Mouse (Mus musculus) hindbrain, embryonic 11.5 days (tissue): ENCODE results near the gene Ugt1a8. TPM values are rescaled to one million over a fixed set of nuclear protein-coding genes. Genes with fewer than 3 reads are reported as not detected.

ENCODE experiments used
- ATAC-seq: fragments of 200-750 bp; cut with Nextera tagmentation; 2 replicates; pipeline ENCODE4 v1.8.0; 2017; ENCODE audit warnings: mild to moderate bottlenecking, moderate TSS enrichment, moderate library complexity; ENCODE audit not compliant: low FRiP score
- DNase-seq: peaks from one replicate; pipeline ENCODE4 v3.0.0-alpha.2; 2015; ENCODE audit warnings: low spot score
- H3K27ac ChIP-seq: fragments of 300-500 bp; sonication (generic); 2 replicates; pipeline ENCODE4 v1.5.1; 2014; ENCODE audit warnings: mild to moderate bottlenecking, low read depth, low read length
- H3K27me3 ChIP-seq: fragments of 300-500 bp; sonication (generic); 2 replicates; pipeline ENCODE4 v1.6.1; 2014; ENCODE audit warnings: mild to moderate bottlenecking, low read length, moderate library complexity, mixed read lengths; ENCODE audit not compliant: control insufficient read depth, insufficient read depth
- H3K36me3 ChIP-seq: fragments of 300-500 bp; sonication (generic); 2 replicates; pipeline ENCODE4 v1.6.1; 2014; ENCODE audit warnings: mild to moderate bottlenecking, low read length, moderate library complexity, mixed read lengths; ENCODE audit not compliant: control insufficient read depth, insufficient read depth
- H3K4me1 ChIP-seq: fragments of 300-500 bp; sonication (generic); replicated peaks from 2 replicates; pipeline ENCODE4 v1.6.1; 2014; ENCODE audit warnings: low read length, mixed read lengths; ENCODE audit not compliant: control insufficient read depth, insufficient read depth
- H3K4me2 ChIP-seq: fragments of 300-500 bp; sonication (generic); replicated peaks from 2 replicates; pipeline ENCODE4 v1.6.1; 2014; ENCODE audit warnings: mild to moderate bottlenecking, low read depth, low read length
- H3K4me3 ChIP-seq: fragments of 300-500 bp; sonication (generic); 2 replicates; pipeline ENCODE4 v1.5.1; 2014; ENCODE audit warnings: low read depth, low read length
- H3K9ac ChIP-seq: fragments of 300-500 bp; sonication (generic); 2 replicates; pipeline ENCODE4 v1.6.1; 2014; ENCODE audit warnings: low read depth, low read length
- H3K9me3 ChIP-seq: fragments of 300-500 bp; sonication (generic); 2 replicates; pipeline ENCODE4 v1.6.1; 2016; ENCODE audit warnings: low read length; ENCODE audit not compliant: control insufficient read depth
- WGBS: fragments of 180-500 bp; shearing (Covaris S2); extraction: QIAGEN DNeasy Blood & Tissue Kit; methylation state at CpG from one replicate; pipeline ENCODE4 v1.1.7; 2014; 5-methylcytosine and 5-hydroxymethylcytosine counted together
- polyA plus RNA-seq: library from polyadenylated mRNA; unstranded; fragments of >200 nt; fragmentation: Nextera tagmentation; extraction: Ambion mirVana; gene quantifications from 2 replicates; pipeline ENCODE4 v1.2.1, GENCODE M21; 2014

Ugt1a8 gene
- polyA plus RNA-seq, 1 experiment from 2014 or later: not detected

DNA sequence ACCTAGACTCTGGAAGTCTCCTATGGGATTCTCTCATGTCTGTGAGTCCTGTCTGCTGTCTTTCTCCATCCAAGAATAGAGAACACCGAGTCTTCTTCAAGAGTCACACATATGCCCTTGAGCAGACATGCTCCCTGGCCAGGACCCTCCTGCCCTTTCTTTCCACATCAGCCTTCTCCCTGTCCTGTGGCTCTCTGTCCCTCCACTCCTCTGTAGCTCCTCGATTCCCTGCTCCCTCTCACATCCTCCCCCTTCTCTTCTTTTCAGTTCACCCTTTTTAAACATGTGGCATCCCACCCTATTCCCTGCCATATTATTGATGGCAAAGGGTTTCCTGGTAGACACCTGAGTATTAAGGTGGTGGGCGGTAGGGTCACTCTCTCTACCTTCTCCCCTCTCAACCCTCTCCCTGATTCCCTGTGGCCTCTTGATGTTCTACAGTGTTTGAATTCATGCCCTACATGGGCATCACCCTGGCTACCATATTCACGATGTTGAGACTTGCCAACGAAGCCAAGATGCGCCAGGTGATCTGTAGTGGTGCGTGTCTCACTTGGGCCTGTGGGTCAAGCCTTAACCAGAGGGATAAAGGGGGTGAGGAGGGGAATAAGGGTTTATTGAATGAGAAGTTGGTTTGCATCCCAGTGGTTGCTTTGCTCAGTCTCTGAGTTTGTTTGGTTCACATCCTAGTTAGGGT lies 144.3 kb downstream of the Ugt1a8 start:
- H3K36me3 ChIP-seq: no peaks in the 10 kb centered on the region
- no peak overlapping the region for H3K4me2 ChIP-seq
- no peak overlapping the region for H3K4me3 ChIP-seq
- peaks cover 96% of the 10 kb centered on the region for H3K9me3 ChIP-seq
- DNase-seq (no peak), ATAC-seq (no peak)
- 69% methylated on average over 7 of the region's 7 CpGs for WGBS
- no peak overlapping the region for H3K9ac ChIP-seq
- no peak overlapping the region for H3K27ac ChIP-seq
- H3K4me1 ChIP-seq: no peaks in the 10 kb centered on the region
- no peaks in the 10 kb centered on the region for H3K27me3 ChIP-seq

DNA sequence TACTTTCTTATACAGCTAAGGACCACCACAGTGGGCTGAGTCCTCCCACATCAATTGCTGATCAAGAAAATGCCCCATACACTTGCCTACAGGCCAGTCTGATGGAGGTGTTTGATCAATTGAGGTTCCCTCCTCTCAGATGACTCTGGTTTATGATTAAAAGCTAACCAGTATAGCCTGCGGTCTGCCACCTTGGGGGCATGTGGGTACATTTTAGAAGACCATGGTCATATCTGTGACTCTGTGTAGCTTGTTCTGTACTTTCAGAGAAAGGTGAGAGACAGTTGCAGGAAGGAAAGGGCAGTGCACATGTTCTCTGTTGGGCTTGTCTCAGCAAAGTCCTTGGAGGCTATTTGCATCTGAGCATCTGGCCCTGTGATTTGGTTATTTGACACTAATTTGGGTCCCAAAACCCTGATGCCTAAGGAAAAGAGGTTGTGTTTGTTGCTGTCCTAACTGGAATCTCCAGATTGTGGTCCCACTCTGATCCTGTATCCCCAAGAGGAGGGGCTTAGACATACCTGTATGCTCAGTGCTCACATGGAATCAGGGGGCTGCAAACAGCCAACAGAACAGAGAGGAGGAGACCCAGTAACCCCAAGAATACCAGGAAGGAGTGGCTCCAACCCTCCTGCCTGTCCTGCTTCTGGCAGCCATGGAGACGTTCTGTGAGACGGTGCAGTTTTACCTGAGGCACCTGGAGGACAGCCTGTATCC lies 145.2 kb downstream of the Ugt1a8 start:
- Histone ChIP-seq H3K27ac (no peak overlapping the region), H3K27me3 (no peaks in the 10 kb centered on the region), H3K4me2 (no peak overlapping the region), H3K9me3 (peaks cover 95% of the 10 kb centered on the region), H3K4me1 (no peaks in the 10 kb centered on the region), H3K9ac (no peak overlapping the region), H3K36me3 (no peaks in the 10 kb centered on the region), H3K4me3 (no peak overlapping the region)
- no peak for DNase-seq
- ATAC-seq: no peak
- 56% methylated on average over 3 of the region's 3 CpGs for WGBS

DNA sequence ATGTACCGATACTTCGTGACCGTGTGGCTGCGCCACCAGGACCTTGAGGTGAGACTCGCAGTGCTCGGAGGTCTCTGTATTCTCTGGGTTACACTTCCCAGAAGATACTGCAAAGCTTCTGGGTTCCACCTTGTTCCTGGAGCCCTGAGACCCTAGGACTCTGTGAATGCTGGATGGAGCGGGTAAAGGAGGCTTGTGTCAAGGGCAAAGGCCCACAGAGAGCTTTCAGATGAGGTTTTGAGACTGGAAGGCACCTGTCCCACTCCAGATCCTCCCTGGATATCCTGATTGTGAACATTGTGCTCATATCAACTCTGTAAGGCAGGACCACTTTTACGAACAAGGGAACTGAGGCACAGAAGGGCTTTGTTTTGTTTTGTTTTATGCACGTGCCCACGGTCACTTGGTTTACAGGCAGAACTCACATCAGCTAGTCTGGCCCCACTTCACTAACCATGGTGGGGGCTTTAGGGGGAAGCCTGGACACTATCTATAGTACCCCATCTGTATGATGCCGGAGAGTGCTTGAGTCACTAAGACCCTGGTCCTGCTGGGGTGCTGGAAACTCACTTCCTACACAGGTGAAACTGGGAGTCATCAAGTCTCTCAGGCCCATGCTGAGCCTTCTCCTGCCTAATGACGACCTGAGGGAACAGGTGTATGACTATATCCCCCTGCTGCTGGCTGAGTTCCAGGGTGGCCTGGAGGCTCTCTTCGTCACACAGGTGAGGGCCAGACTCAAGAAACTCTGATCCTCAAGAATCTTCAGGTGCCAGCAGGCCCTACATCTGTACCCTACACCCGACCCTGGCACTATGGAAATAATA lies 146.0 kb downstream of the Ugt1a8 start:
- Histone ChIP-seq H3K9ac (no peak overlapping the region), H3K9me3 (peaks cover 95% of the 10 kb centered on the region), H3K4me3 (no peak overlapping the region), H3K36me3 (no peaks in the 10 kb centered on the region), H3K4me1 (no peaks in the 10 kb centered on the region), H3K27me3 (no peaks in the 10 kb centered on the region), H3K4me2 (no peak overlapping the region), H3K27ac (no peak overlapping the region)
- ATAC-seq (no peak), DNase-seq (no peak)
- 67% methylated on average over 14 of the region's 14 CpGs for WGBS

DNA sequence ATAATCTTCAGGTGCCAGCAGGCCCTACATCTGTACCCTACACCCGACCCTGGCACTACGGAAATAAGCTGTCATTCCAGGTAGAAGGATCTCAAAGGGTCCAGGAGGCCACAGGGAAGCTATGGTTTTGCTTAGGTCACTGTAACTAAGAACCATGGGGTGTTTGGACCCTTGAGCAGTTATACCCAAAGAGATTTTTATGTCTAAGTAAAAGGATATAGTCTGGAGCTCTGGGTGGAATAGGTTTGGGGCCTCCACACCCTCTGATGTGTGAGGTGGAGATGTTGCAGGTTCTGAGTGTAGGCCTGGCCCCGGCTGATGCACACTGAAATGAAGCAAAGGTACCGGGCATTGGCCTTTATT lies 146.6 kb downstream of the Ugt1a8 start:
- Histone ChIP-seq H3K4me1 (no peaks in the 10 kb centered on the region), H3K4me2 (no peak overlapping the region), H3K27me3 (no peaks in the 10 kb centered on the region), H3K9ac (no peak overlapping the region), H3K36me3 (no peaks in the 10 kb centered on the region), H3K9me3 (peaks cover 95% of the 10 kb centered on the region), H3K27ac (no peak overlapping the region), H3K4me3 (no peak overlapping the region)
- 66% methylated on average over 4 of the region's 4 CpGs for WGBS
- ATAC-seq (no peak), DNase-seq (no peak)

DNA sequence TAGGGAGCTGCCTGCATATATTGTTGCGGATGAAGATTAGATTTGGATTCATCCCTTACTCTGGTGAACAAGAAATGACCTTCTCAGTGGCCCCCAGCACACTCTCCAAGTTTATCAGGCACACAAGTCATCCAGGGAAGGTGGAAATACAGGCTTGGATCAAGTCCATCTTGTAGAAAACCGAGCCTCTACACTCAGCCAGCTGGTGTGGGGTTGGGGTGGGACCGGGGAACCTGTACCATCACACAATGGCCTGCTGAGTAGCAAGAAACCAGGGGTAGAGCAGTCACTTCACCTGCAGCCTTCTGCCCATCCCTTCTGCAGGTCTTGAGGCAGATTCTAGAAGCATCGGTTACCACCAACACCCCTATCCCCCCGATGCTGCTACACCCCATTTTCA lies 147.0 kb downstream of the Ugt1a8 start:
- peaks cover 95% of the 10 kb centered on the region for H3K9me3 ChIP-seq
- H3K4me2 ChIP-seq: no peak overlapping the region
- H3K9ac ChIP-seq: no peak overlapping the region
- no peak overlapping the region for H3K4me3 ChIP-seq
- ATAC-seq (no peak), DNase-seq (no peak)
- WGBS: 46% methylated on average over 5 of the region's 5 CpGs
- H3K27ac ChIP-seq: no peak overlapping the region
- H3K36me3 ChIP-seq: no peaks in the 10 kb centered on the region
- no peaks in the 10 kb centered on the region for H3K4me1 ChIP-seq
- H3K27me3 ChIP-seq: no peaks in the 10 kb centered on the region

DNA sequence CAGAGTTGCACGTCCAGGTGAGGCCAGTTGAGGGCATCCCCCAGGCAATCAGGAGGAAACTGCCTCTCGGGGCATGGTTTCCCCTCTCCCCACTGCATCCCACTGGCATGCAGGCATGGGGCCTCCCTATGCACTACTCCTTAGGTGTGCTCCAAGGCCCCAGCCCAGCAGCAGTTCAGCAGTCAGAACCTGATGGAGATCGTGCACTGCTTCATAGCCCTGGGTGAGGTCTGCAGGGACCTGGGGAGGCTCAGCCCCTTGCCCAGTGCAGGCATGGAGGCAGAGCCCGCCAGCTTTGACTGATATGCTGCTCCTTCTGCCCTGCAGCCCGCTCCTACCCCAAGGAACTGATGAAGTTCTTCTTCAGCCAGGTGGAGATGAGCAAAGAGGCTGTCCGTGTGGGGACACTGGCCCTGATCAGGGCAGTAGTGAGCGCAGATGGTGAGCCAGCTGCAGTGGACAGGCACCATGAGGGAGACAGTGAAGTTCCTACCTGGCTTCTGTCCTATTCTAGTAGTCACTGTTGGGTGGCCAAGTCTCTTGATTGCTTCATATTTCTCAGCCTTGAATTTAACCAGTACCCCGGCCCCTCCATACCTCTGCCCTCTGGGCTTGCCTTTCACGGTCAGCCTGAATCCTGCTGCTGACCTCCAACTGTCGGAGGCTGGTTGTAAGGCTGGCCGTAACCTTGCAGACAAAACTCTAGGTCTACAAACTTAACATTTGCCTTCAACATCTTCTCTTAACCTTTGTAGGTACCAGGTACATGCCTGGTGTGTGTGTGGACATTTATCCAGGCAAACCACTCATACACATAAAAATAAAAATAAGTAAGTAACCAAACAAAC lies 147.7 kb downstream of the Ugt1a8 start:
- H3K9me3 ChIP-seq: peaks cover 95% of the 10 kb centered on the region
- no peak overlapping the region for H3K9ac ChIP-seq
- H3K27me3 ChIP-seq: no peaks in the 10 kb centered on the region
- no peaks in the 10 kb centered on the region for H3K4me1 ChIP-seq
- no peak overlapping the region for H3K4me3 ChIP-seq
- H3K27ac ChIP-seq: no peak overlapping the region
- no peaks in the 10 kb centered on the region for H3K36me3 ChIP-seq
- DNase-seq (no peak), ATAC-seq (no peak)
- H3K4me2 ChIP-seq: no peak overlapping the region
- 65% methylated on average over 11 of the region's 11 CpGs for WGBS

DNA sequence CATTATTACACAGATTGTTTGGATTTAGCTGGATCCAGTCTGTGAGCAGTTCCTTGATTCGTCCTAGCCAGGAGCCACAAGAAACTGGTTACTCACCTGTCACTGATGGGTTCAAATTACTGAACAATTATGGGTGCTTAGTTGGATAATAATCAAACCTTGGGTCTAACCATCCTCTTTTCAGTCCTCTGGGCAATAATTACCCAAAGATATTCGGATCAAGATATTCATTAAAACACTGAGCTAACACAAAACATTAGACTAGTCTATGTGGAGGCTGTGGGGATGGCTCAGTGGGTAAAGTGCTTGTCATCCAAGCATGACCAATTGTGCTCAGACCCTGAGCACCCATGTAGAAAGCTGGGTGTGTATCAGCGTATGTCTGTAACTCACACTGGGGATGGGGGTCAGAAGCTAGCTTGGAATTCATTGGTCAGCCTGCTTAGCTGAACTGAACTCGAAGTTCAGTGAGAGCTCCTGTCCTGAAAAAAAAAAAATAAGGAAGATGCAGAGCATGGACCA lies 148.3 kb downstream of the Ugt1a8 start:
- Histone ChIP-seq H3K36me3 (no peaks in the 10 kb centered on the region), H3K4me3 (no peak overlapping the region), H3K9me3 (peaks cover 95% of the 10 kb centered on the region), H3K4me2 (no peak overlapping the region), H3K27ac (no peak overlapping the region), H3K27me3 (no peaks in the 10 kb centered on the region), H3K9ac (no peak overlapping the region), H3K4me1 (no peaks in the 10 kb centered on the region)
- no peak for DNase-seq
- 68% methylated on average over 4 of the region's 4 CpGs for WGBS
- ATAC-seq: no peak

DNA sequence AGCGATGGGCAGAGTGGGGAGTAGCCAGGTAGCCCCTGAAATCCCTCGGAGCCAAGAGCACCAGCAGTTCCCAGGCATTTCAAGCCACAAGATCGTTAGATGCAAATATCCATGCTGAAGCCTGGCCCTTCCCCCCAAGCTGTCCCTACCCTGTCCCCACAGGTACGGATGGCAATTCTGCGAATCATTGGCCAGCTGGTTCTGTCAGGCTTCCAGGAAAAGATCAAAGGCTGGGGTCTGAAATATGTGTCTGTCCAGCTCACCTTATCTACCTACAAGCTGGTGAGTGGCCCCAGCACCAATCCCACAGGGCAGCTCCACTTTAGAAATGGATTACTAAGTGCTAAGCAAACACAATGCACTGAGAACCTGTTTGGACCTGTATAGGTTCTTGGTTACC lies 149.7 kb downstream of the Ugt1a8 start:
- no peak overlapping the region for H3K4me2 ChIP-seq
- H3K27ac ChIP-seq: no peak overlapping the region
- 81% methylated on average over 5 of the region's 5 CpGs for WGBS
- DNase-seq (no peak), ATAC-seq (no peak)
- H3K4me3 ChIP-seq: no peak overlapping the region
- peaks cover 90% of the 10 kb centered on the region for H3K9me3 ChIP-seq
- no peaks in the 10 kb centered on the region for H3K4me1 ChIP-seq
- no peaks in the 10 kb centered on the region for H3K36me3 ChIP-seq
- no peaks in the 10 kb centered on the region for H3K27me3 ChIP-seq
- no peak overlapping the region for H3K9ac ChIP-seq
